Mouse (Mus musculus) layer of hippocampus, postnatal 14 days (tissue): ENCODE measurements around the gene Cfap44. TPM values are rescaled to one million over a fixed set of nuclear protein-coding genes. Genes with fewer than 3 reads are reported as not detected.

Experiments
- DNase-seq, 2 experiments: peaks; one replicate each; pipeline ENCODE4 v3.0.0; 2021 to 2022; ENCODE audit warnings: low spot score in 2 of 2, mixed read lengths in 1 of 2
- total RNA-seq, 2 experiments: library from RNA; stranded (reverse); gene quantifications; 2 replicates each; pipeline ENCODE4 v1.2.3; 2021

The Cfap44 gene
- total RNA-seq, 2 experiments from 2014 or later, result 8.4 to 10.8 TPM

DNA sequence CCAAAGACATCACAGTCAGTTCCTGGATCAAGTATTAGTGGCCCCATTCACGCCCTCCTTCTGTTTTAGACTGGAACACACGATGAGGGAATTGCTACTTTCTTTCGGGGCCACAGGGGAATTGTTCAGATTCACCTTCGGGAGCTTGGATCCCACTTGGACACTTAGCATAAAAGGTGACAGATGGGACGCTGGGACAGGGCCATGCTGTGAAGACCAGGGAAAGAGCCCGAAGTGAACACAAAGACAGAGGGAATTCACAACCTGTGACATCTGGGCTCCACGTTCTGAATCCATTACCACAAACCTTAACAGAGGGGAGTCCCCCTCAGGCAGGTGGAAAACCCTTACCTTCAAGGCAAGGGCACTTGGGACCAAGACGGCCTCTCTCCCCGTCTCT, 135.6 kb downstream of the Cfap44 start:
- no peak for DNase-seq

DNA sequence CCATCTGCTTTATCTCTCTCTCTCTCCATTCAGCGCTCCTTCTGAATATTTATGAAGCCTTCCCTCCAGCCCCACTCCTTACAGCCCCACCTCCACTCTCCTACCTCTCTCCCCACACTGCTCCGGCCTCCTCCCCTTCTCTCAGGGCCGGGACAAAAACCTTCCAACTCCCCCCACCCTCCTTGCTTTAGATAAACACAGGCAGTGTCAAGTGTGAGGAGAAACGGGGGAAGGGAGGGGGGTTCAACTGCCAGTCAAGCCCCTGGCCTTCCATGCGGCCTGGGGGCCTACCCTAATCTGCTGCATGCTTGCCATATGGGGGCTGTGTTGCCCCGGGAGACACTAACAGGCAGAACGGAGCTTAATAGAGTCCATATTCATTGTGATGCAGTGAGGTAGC, 136.2 kb downstream of the Cfap44 start:
- DNase-seq, result no peak

DNA sequence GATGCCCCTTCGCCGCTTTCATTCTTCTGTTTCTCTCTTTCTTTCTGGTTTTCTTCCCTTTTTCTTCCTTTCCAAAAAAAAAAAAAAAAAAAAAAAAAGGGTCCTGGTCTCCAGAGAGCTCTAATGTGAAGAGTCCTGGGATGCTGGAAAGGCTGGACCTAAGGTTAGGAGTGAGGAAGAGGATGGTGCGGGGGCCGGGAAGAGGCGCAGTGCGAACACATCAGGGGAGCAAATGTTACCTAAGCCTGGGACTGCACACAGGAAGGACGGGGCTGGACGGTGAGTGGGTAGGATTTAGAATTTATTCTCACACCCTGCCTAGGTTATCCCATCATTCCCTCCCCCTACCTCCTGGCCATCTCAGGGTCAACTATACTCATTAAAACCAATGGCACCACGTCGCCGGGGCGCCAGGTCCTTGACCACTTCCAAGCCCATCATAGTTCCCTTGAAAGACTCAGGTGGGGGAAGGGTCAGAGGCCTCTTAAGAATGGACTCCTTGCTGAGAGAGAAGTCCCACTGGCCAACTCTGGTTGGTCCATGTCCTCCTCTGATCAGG, 136.7 kb downstream of the Cfap44 start:
- no peak for DNase-seq

Other genes with a start within 250 kb of the Cfap44 start
- gene Usf3, start 221.6 kb upstream of the Cfap44 start, total RNA-seq, result 10 to 100 TPM; 39.4 to 42.0 TPM
- gene Sidt1, start 61.6 kb upstream of the Cfap44 start, total RNA-seq, result 10 to 100 TPM; 37.3 to 44.4 TPM
- gene Spice1, start 47.7 kb upstream of the Cfap44 start, total RNA-seq, result 10 to 100 TPM; 15.1 to 16.7 TPM
- gene Boc, start 164.1 kb downstream of the Cfap44 start, total RNA-seq, result 10 to 100 TPM in 1 of 2 experiments, 1 to 10 TPM in 1; 9.9 to 10.7 TPM